Mouse (Mus musculus): ENCODE measurements around the gene Samd4b. TPM values are rescaled to one million over a fixed set of nuclear protein-coding genes. Genes with fewer than 3 reads are reported as not detected.

Gene Samd4b
- polyA plus RNA-seq, 2 experiments: 4.5 to 12.0 TPM

DNA sequence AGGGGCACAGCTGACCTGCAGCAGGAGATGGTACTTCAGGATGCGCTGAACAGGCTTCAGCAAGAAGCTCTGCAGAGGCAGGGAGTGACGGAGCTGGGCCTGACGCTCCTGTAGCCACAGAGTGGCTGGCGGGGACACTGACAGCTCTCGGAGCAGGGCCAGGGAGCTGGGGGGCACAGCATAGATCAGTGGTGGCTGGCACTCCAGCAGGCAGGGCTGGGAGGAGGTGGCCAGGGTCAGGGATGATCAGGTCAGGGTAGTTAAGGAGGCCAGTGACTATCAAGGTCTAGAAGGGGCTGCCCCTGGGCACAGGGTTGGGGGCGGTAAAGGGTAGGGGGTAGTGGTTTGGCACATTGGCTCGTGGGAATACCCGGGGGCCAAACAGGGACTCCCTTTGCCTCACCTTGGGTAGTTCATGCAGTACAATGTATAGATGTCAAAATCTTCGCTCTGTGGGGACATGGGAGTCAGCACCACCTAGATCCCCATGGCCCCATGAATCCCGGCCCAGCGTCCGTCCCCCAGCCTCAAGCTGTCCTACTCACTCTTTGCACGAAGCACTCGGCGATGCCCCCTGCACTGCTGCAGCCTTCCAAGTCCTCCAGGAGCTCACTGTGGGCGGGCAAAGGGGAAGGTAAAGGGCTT lies 229.5 kb downstream of the Samd4b start:
- WGBS (ENCODE audit: insufficient replicate concordance): 78% methylated on average over 16 of the region's 16 CpGs
- peaks cover 2 to 8% of the 10 kb centered on the region in 2 experiments; a peak in 3 of 4 replicates for H3K4me1 ChIP-seq (replicated peaks; ENCODE audit: control insufficient read depth in 2 of 2, insufficient read depth in 2 of 2, low read length in 1 of 2)
- DNase-seq (ENCODE audit: low read depth in 3 of 3, low spot score in 3 of 3): no peak
- no peaks in the 10 kb centered on the region for H3K9me3 ChIP-seq (ENCODE audit: control insufficient read depth, low read length)
- no peaks in the 10 kb centered on the region for H3K36me3 ChIP-seq (replicated peaks; ENCODE audit: control insufficient read depth, insufficient read depth, low read depth)
- H3K9ac ChIP-seq (replicated peaks): no peak overlapping the region
- no peak for ATAC-seq (ENCODE audit: insufficient read depth)
- H3K27me3 ChIP-seq (ENCODE audit: control insufficient read depth, insufficient read depth, low read length): peaks cover 12% of the 10 kb centered on the region
- no peak overlapping the region for H3K27ac ChIP-seq
- no peak overlapping the region for H3K4me2 ChIP-seq (ENCODE audit: low read depth)
- TF ChIP-seq EP300 (IDR thresholded peaks at IDR 0.05; ENCODE audit: low read depth): no peak
- TF ChIP-seq CTCF (IDR thresholded peaks at IDR 0.05; ENCODE audit: low read depth): no peak
- no peak overlapping the region for H3K4me3 ChIP-seq (ENCODE audit: insufficient read depth in 1 of 2, low read depth in 2 of 2, low read length in 2 of 2)

DNA sequence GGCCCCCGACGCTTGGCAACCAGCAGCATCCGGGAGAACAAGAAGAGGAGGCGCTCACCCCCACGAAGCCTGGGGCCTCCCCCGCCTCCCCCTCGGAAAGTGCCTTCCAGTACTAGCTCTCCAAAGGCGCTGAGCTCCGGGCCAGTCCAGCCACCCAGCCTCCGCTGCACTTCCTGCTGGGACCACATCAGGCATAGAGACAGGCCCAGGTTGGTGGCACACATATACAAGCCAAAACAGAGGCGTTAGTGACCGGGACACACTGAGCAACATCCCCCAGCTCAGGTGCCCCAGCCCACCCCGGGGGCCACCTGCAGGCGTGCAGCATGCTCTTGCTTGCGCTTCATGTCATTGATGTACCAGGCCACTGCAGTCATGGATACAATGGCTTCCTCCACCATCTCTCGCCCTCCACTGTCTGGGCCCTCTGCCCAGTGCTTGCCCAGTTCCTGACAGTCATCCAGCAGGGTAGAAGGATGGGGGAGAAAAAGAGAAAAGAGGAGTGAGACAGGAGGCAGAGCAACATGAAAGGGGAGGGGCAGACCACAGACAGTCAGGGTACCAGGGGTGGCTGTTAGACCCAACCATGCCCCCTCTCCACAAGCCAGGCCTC lies 230.2 kb downstream of the Samd4b start:
- peaks cover 0 to 8% of the 10 kb centered on the region in 2 experiments; a peak in 3 of 4 replicates for H3K4me1 ChIP-seq (replicated peaks; ENCODE audit: control insufficient read depth in 2 of 2, insufficient read depth in 2 of 2, low read length in 1 of 2)
- 79% methylated on average over 16 of the region's 16 CpGs for WGBS (ENCODE audit: insufficient replicate concordance)
- no peak overlapping the region for H3K27ac ChIP-seq
- peaks cover 12% of the 10 kb centered on the region for H3K27me3 ChIP-seq (ENCODE audit: control insufficient read depth, insufficient read depth, low read length)
- H3K4me2 ChIP-seq (ENCODE audit: low read depth): no peak overlapping the region
- TF ChIP-seq EP300 (IDR thresholded peaks at IDR 0.05; ENCODE audit: low read depth) (no peak), CTCF (IDR thresholded peaks at IDR 0.05; ENCODE audit: low read depth) (no peak)
- no peaks in the 10 kb centered on the region for H3K9me3 ChIP-seq (ENCODE audit: control insufficient read depth, low read length)
- DNase-seq (ENCODE audit: low read depth in 3 of 3, low spot score in 3 of 3) (no peak), ATAC-seq (ENCODE audit: insufficient read depth) (no peak)
- no peak overlapping the region for H3K4me3 ChIP-seq (ENCODE audit: insufficient read depth in 1 of 2, low read depth in 2 of 2, low read length in 2 of 2)
- no peak overlapping the region for H3K9ac ChIP-seq (replicated peaks)
- H3K36me3 ChIP-seq (replicated peaks; ENCODE audit: control insufficient read depth, insufficient read depth, low read depth): no peaks in the 10 kb centered on the region

DNA sequence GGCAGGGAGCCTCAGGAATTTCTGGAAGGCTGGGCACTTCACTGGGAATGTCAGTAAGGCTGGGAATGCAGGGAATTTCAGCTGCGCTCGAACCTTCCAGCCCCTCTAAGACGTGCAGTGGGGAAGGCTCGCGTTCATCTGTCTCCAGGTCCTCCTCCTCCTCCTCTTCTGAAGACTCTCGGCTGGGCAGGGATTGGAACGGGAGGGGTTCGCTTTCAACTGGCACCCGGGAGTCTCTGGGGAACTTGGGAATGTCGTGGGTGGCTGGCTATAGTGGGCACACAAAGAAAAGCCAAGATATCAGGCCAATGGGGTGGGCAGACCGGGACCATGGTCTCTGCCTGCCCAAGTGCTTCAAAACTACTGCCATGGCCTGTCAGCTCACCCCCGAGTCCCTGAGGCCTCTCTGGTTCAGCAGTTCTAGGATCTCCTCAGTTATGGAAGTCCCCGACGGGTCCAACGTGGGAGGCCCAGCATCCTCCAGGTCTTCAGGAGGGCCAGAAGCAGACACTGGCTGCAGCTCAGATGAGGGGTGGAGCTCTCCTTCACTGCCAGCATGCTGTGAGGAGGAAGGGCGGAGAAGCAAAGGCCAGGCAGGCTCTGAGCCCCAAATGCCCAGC lies 235.4 kb downstream of the Samd4b start:
- peaks cover 0 to 8% of the 10 kb centered on the region in 2 experiments; a peak in 2 of 4 replicates for H3K4me1 ChIP-seq (replicated peaks; ENCODE audit: control insufficient read depth in 2 of 2, insufficient read depth in 2 of 2, low read length in 1 of 2)
- 75% methylated on average over 16 of the region's 16 CpGs for WGBS (ENCODE audit: insufficient replicate concordance)
- H3K27me3 ChIP-seq (ENCODE audit: control insufficient read depth, insufficient read depth, low read length): no peaks in the 10 kb centered on the region
- no peak for DNase-seq (ENCODE audit: low read depth in 3 of 3, low spot score in 3 of 3)
- H3K36me3 ChIP-seq (replicated peaks; ENCODE audit: control insufficient read depth, insufficient read depth, low read depth): no peaks in the 10 kb centered on the region
- no peak overlapping the region for H3K4me3 ChIP-seq (ENCODE audit: insufficient read depth in 1 of 2, low read depth in 2 of 2, low read length in 2 of 2)
- H3K9ac ChIP-seq (replicated peaks): no peak overlapping the region
- H3K9me3 ChIP-seq (ENCODE audit: control insufficient read depth, low read length): no peaks in the 10 kb centered on the region
- H3K27ac ChIP-seq: no peak overlapping the region
- ATAC-seq (ENCODE audit: insufficient read depth): no peak
- H3K4me2 ChIP-seq (ENCODE audit: low read depth): no peak overlapping the region
- TF ChIP-seq EP300 (IDR thresholded peaks at IDR 0.05; ENCODE audit: low read depth) (no peak), CTCF (IDR thresholded peaks at IDR 0.05; ENCODE audit: low read depth) (no peak)

DNA sequence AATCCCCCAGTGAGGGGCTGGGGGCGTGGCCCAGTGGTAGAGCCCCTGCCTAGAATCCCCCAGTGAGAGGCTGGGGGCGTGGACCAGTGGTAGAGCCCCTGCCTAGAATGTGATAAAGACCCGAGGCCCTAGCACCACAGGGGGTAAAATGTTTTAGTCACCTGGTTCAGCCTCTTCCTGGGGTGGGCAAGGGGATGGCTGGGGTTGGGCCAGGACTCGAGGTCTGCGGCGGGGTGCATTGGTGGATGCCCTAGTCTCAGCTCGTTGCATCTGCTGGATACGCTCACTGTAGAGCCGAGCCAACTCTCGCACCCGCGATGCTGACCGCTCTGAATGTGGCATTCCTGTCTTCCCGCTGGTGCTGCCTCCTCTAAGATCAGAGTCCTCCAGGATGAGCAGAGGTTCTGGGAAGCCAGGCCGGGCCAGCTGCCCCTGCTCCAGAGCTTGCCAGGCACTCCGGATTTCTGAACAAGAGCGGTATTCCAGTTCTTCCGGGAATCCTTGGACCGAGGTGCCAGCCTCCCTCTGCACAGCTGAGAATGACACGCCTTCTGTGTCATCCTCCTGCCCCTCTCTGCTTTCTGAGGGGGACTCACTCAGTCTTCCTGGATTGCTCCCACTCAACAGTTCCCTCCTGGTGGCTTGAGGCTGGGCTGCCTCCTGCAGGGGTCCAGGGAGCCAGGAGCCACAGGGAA lies 236.2 kb downstream of the Samd4b start:
- ATAC-seq (ENCODE audit: insufficient read depth): no peak
- Histone ChIP-seq H3K27ac (no peak overlapping the region), H3K9ac (replicated peaks) (no peak overlapping the region), H3K27me3 (ENCODE audit: control insufficient read depth, insufficient read depth, low read length) (no peaks in the 10 kb centered on the region), H3K4me1 (replicated peaks; ENCODE audit: control insufficient read depth in 2 of 2, insufficient read depth in 2 of 2, low read length in 1 of 2) (peaks cover 0 to 10% of the 10 kb centered on the region in 2 experiments; a peak in 3 of 4 replicates), H3K36me3 (replicated peaks; ENCODE audit: control insufficient read depth, insufficient read depth, low read depth) (no peaks in the 10 kb centered on the region), H3K4me2 (ENCODE audit: low read depth) (no peak overlapping the region), H3K9me3 (ENCODE audit: control insufficient read depth, low read length) (no peaks in the 10 kb centered on the region), H3K4me3 (ENCODE audit: insufficient read depth in 1 of 2, low read depth in 2 of 2, low read length in 2 of 2) (no peak overlapping the region)
- 79% methylated on average over 19 of the region's 20 CpGs for WGBS (ENCODE audit: insufficient replicate concordance)
- DNase-seq (ENCODE audit: low read depth in 3 of 3, low spot score in 3 of 3): no peak
- TF ChIP-seq CTCF (IDR thresholded peaks at IDR 0.05; ENCODE audit: low read depth): no peak
- TF ChIP-seq EP300 (IDR thresholded peaks at IDR 0.05; ENCODE audit: low read depth): no peak

DNA sequence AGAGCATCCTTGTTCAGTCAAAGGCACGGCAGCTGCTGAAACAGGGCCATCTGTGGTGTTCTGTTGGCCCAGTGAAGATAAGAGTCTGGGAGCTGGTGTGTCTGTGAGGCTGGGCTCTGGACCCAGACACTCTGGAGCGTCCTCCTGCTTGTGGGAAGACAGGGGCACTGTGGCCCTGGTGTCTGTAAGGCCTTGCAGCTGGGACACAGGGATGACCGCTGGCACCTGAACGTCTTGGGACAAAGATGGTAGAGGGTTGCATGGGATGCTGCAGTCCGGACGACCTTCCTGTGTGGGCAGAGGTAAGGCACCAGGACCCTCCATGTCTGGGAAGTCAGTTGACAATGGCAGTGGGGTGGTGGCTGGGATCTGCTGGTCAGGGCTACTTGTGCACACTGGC lies 237.7 kb downstream of the Samd4b start:
- ATAC-seq (ENCODE audit: insufficient read depth) (no peak), DNase-seq (ENCODE audit: low read depth in 3 of 3, low spot score in 3 of 3) (no peak)
- H3K4me3 ChIP-seq (ENCODE audit: insufficient read depth in 1 of 2, low read depth in 2 of 2, low read length in 2 of 2): no peak overlapping the region
- 74% methylated on average over 6 of the region's 6 CpGs for WGBS (ENCODE audit: insufficient replicate concordance)
- H3K27ac ChIP-seq: no peak overlapping the region
- H3K36me3 ChIP-seq (replicated peaks; ENCODE audit: control insufficient read depth, insufficient read depth, low read depth): no peaks in the 10 kb centered on the region
- TF ChIP-seq EP300 (IDR thresholded peaks at IDR 0.05; ENCODE audit: low read depth) (no peak), CTCF (IDR thresholded peaks at IDR 0.05; ENCODE audit: low read depth) (no peak)
- no peak overlapping the region for H3K9ac ChIP-seq (replicated peaks)
- H3K4me1 ChIP-seq (replicated peaks; ENCODE audit: control insufficient read depth in 2 of 2, insufficient read depth in 2 of 2, low read length in 1 of 2): peaks cover 0 to 10% of the 10 kb centered on the region in 2 experiments; a peak in 3 of 4 replicates
- H3K27me3 ChIP-seq (ENCODE audit: control insufficient read depth, insufficient read depth, low read length): no peaks in the 10 kb centered on the region
- H3K9me3 ChIP-seq (ENCODE audit: control insufficient read depth, low read length): no peaks in the 10 kb centered on the region
- no peak overlapping the region for H3K4me2 ChIP-seq (ENCODE audit: low read depth)
